Mouse (Mus musculus) heart, adult 2 months (tissue): ENCODE results near the gene Tecta.

Experiments
- CTCF ChIP-seq: fragments of 200-600 bp; IDR thresholded peaks from 2 replicates; pipeline ENCODE4 v1.8.1; 2022; ENCODE audit warnings: antibody characterized with exemption, mild to moderate bottlenecking, moderate library complexity
- EP300 ChIP-seq: fragments of 200-500 bp; IDR thresholded peaks from 2 replicates; pipeline ENCODE4 v1.6.1; 2011; ENCODE audit warnings: low read depth, low read length, control low read depth; ENCODE audit not compliant: insufficient read depth
- POLR2A ChIP-seq: fragments of 200-500 bp; IDR thresholded peaks from 2 replicates; pipeline ENCODE4 v1.6.1; 2011; ENCODE audit warnings: mild to moderate bottlenecking, low read depth, low read length, control low read depth; ENCODE audit not compliant: insufficient read depth

DNA sequence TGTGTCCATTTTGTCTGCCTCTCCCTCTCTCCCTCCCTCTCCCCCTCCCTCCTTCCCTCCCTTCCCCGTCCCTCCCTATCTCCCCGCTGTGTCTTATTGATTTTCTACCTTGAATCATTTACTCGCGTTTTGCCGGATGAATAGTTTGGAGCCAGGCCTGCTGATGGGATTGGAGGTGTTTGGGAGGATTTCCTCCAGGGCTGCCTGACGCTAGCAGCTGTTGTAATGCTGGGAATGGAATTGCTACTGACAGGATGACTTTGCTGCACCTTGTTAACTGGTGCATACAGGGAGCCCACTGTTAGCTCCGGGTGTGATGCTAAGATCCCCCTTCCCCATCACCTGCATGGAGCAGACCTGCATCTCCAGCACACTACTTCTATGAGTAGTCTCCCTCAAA lies 106.7 kb downstream of the Tecta start:
- TF ChIP-seq CTCF (no peak), POLR2A (no peak), EP300 (no peak)
